Mouse (Mus musculus) heart, embryonic 16.5 days (tissue): ENCODE measurements around the gene Armcx3. TPM values are rescaled to one million over a fixed set of nuclear protein-coding genes. Genes with fewer than 3 reads are reported as not detected.
"Not testable (repeated sequence)": the region's sequence is repeated elsewhere in the genome, so short reads cannot be mapped to it uniquely, and the experiment has no call there.

Experiments used
- ATAC-seq: fragments of 200-750 bp; cut with Nextera tagmentation; replicated peaks from 2 replicates; pipeline ENCODE4 v1.8.0; 2017; ENCODE audit warnings: moderate number of reproducible peaks; ENCODE audit not compliant: insufficient read depth, low FRiP score; ENCODE audit errors: extremely low read depth
- H3K27ac ChIP-seq: fragments of 300-500 bp; sonication (generic); 2 replicates; pipeline ENCODE4 v1.5.1; 2014; ENCODE audit warnings: mild to moderate bottlenecking, low read length, control low read depth, moderate library complexity
- H3K27me3 ChIP-seq: fragments of 300-500 bp; sonication (generic); 2 replicates; pipeline ENCODE4 v1.6.1; 2014; ENCODE audit warnings: low read length, mixed read lengths; ENCODE audit not compliant: control insufficient read depth, insufficient read depth
- H3K36me3 ChIP-seq: fragments of 300-500 bp; sonication (generic); 2 replicates; pipeline ENCODE4 v1.6.1; 2014; ENCODE audit not compliant: control insufficient read depth, insufficient read depth
- H3K4me1 ChIP-seq: fragments of 300-500 bp; sonication (generic); 2 replicates; pipeline ENCODE4 v1.6.1; 2014; ENCODE audit warnings: low read length, mixed read lengths; ENCODE audit not compliant: control insufficient read depth, insufficient read depth
- H3K4me2 ChIP-seq: fragments of 300-500 bp; sonication (generic); 2 replicates; pipeline ENCODE4 v1.6.1; 2014; ENCODE audit warnings: low read depth, mild to moderate bottlenecking, control low read depth, low read length
- H3K4me3 ChIP-seq: fragments of 300-500 bp; sonication (generic); 2 replicates; pipeline ENCODE4 v1.5.1; 2014; ENCODE audit warnings: mild to moderate bottlenecking, control low read depth, low read length
- H3K9ac ChIP-seq: fragments of 300-500 bp; sonication (generic); 2 replicates; pipeline ENCODE4 v1.6.1; 2014; ENCODE audit warnings: low read length, control low read depth
- H3K9me3 ChIP-seq: fragments of 300-500 bp; sonication (generic); replicated peaks from 2 replicates; pipeline ENCODE4 v1.6.1; 2016; ENCODE audit warnings: low read length; ENCODE audit not compliant: control insufficient read depth
- WGBS: fragments of 180-500 bp; shearing (Covaris S2); extraction: QIAGEN DNeasy Blood & Tissue Kit; methylation state at CpG from one replicate; pipeline ENCODE4 v1.1.7; 2014; 5-methylcytosine and 5-hydroxymethylcytosine counted together
- polyA plus RNA-seq: library from polyadenylated mRNA; unstranded; fragments of >200 nt; fragmentation: Nextera tagmentation; extraction: Ambion mirVana; gene quantifications from 2 replicates; pipeline ENCODE4 v1.2.1, GENCODE M21; 2015

The Armcx3 gene
- polyA plus RNA-seq = 84.1 and 90.9 TPM in 2 replicates

GRCm38 (mm10) chrX:134756434-134757292 is at the start of gene Armcx3:
Armcx3 (plus strand) TSS chrX:134756595.
- Histone ChIP-seq H3K9me3 (no peaks in the 10 kb centered on the region), H3K9ac (peak within 1 kb of the TSS; percentile 85), H3K4me2 (peak within 1 kb of the TSS; percentile 61), H3K4me1 (peaks cover 5% of the 10 kb centered on the region; the same call in 1 of the 2 replicates), H3K27ac (peak within 1 kb of the TSS; percentile 90), H3K36me3 (no peaks in the 10 kb centered on the region), H3K27me3 (no peaks in the 10 kb centered on the region), H3K4me3 (peak within 1 kb of the TSS; percentile 73)
- 15% methylated on average over 45 of the region's 46 CpGs for WGBS
- ATAC-seq = peak; percentile 90

GRCm38 (mm10) chrX:134716863-134717262 is 39.5 kb upstream of the Armcx3 start:
- Histone ChIP-seq H3K27me3 (no peaks in the 10 kb centered on the region), H3K4me3 (no peak overlapping the region), H3K4me2 (no peak overlapping the region), H3K9me3 (no peaks in the 10 kb centered on the region), H3K36me3 (peaks cover 9% of the 10 kb centered on the region), H3K4me1 (no peaks in the 10 kb centered on the region), H3K9ac (no peak overlapping the region), H3K27ac (no peak overlapping the region)
- ATAC-seq = no peak
- WGBS = 30% methylated on average over 3 of the region's 3 CpGs

GRCm38 (mm10) chrX:134717752-134718308 is 38.6 kb upstream of the Armcx3 start, which contains the start of gene Armcx1:
Armcx1 (plus strand) TSS chrX:134717963.
- peak; percentile 95 for ATAC-seq
- 10% methylated on average over 15 of the region's 16 CpGs for WGBS
- Histone ChIP-seq H3K4me1 (no peaks in the 10 kb centered on the region), H3K36me3 (peaks cover 9% of the 10 kb centered on the region), H3K9ac (peak within 1 kb of the TSS; percentile 77), H3K27me3 (no peaks in the 10 kb centered on the region), H3K27ac (peak within 1 kb of the TSS; percentile 95), H3K4me3 (peak within 1 kb of the TSS; percentile 69), H3K9me3 (no peaks in the 10 kb centered on the region), H3K4me2 (peak within 1 kb of the TSS; percentile 63)

GRCm38 (mm10) chrX:134718524-134718923 is 37.9 kb upstream of the Armcx3 start:
- peaks cover 9% of the 10 kb centered on the region for H3K36me3 ChIP-seq
- H3K27ac ChIP-seq = peak overlapping the region; percentile 95
- peak overlapping the region; percentile 77 for H3K9ac ChIP-seq
- H3K4me1 ChIP-seq = no peaks in the 10 kb centered on the region
- no peaks in the 10 kb centered on the region for H3K9me3 ChIP-seq
- no peaks in the 10 kb centered on the region for H3K27me3 ChIP-seq
- H3K4me3 ChIP-seq = peak overlapping the region; percentile 69
- peak; percentile 78 for ATAC-seq
- WGBS = 21% methylated on average over 14 of the region's 14 CpGs
- H3K4me2 ChIP-seq = peak overlapping the region; percentile 63

- WGBS = 34% methylated on average over 2 of the region's 2 CpGs
- H3K4me3 ChIP-seq, H3K9me3 ChIP-seq, H3K27me3 ChIP-seq, H3K36me3 ChIP-seq, H3K9ac ChIP-seq, H3K27ac ChIP-seq, H3K4me1 ChIP-seq, H3K4me2 ChIP-seq, ATAC-seq: not testable (repeated sequence)
Observed at GRCm38 (mm10) chrX:134723762-134724161, 32.6 kb upstream of the Armcx3 start.

GRCm38 (mm10) chrX:134729778-134730177 is 26.6 kb upstream of the Armcx3 start:
- no peaks in the 10 kb centered on the region for H3K4me1 ChIP-seq
- H3K4me2 ChIP-seq = no peak overlapping the region
- no peaks in the 10 kb centered on the region for H3K27me3 ChIP-seq
- 42% methylated on average over 4 of the region's 4 CpGs for WGBS
- no peak overlapping the region for H3K4me3 ChIP-seq
- ATAC-seq = no peak
- no peaks in the 10 kb centered on the region for H3K9me3 ChIP-seq
- no peak overlapping the region; the same call in 1 of the 2 replicates for H3K27ac ChIP-seq
- no peaks in the 10 kb centered on the region for H3K36me3 ChIP-seq
- H3K9ac ChIP-seq = no peak overlapping the region

GRCm38 (mm10) chrX:134737796-134738195 is 18.6 kb upstream of the Armcx3 start:
- 94% methylated on average over 1 of the region's 1 CpGs for WGBS
- Histone ChIP-seq H3K36me3 (no peaks in the 10 kb centered on the region), H3K4me3 (no peak overlapping the region), H3K4me2 (no peak overlapping the region), H3K4me1 (no peaks in the 10 kb centered on the region), H3K27me3 (no peaks in the 10 kb centered on the region), H3K9me3 (no peaks in the 10 kb centered on the region), H3K27ac (no peak overlapping the region), H3K9ac (no peak overlapping the region)
- no peak for ATAC-seq

- Histone ChIP-seq H3K27me3 (no peaks in the 10 kb centered on the region), H3K9ac (no peak overlapping the region), H3K4me3 (no peak overlapping the region), H3K4me2 (no peak overlapping the region), H3K27ac (no peak overlapping the region), H3K36me3 (no peaks in the 10 kb centered on the region), H3K4me1 (no peaks in the 10 kb centered on the region), H3K9me3 (no peaks in the 10 kb centered on the region)
- WGBS = 59% methylated on average over 4 of the region's 4 CpGs
- no peak for ATAC-seq
Observed at GRCm38 (mm10) chrX:134739160-134739559, 17.2 kb upstream of the Armcx3 start.

- H3K27ac ChIP-seq = no peak overlapping the region
- no peak for ATAC-seq
- H3K4me3 ChIP-seq = no peak overlapping the region
- H3K27me3 ChIP-seq = no peaks in the 10 kb centered on the region
- no peaks in the 10 kb centered on the region for H3K9me3 ChIP-seq
- no peak overlapping the region for H3K4me2 ChIP-seq
- no peaks in the 10 kb centered on the region for H3K4me1 ChIP-seq
- no peak overlapping the region for H3K9ac ChIP-seq
- H3K36me3 ChIP-seq = no peaks in the 10 kb centered on the region
- WGBS = 62% methylated on average over 5 of the region's 5 CpGs
Observed at GRCm38 (mm10) chrX:134741862-134742261, 14.5 kb upstream of the Armcx3 start.
